Mouse (Mus musculus) hindbrain, embryonic 16.5 days (tissue): ENCODE measurements at regions not wholly inside any gene's neighbourhood (a gene's known extent, or its start where the extent isn't known, plus 50 kb on each side); places are given as distances from the start of the nearest gene placed in this dataset.

Experiments
- ATAC-seq: fragments of 200-750 bp; cut with Nextera tagmentation; 2 replicates; pipeline ENCODE4 v1.8.0; 2017; ENCODE audit warnings: moderate TSS enrichment, moderate library complexity
- H3K27ac ChIP-seq: fragments of 300-500 bp; sonication (generic); 2 replicates; pipeline ENCODE4 v1.5.1; 2014; ENCODE audit warnings: low read depth, mild to moderate bottlenecking, control low read depth, low read length, moderate library complexity
- H3K27me3 ChIP-seq: fragments of 300-500 bp; sonication (generic); replicated peaks from 2 replicates; pipeline ENCODE4 v1.6.1; 2014; ENCODE audit warnings: low read length; ENCODE audit not compliant: control insufficient read depth, insufficient read depth
- H3K36me3 ChIP-seq: fragments of 300-500 bp; sonication (generic); 2 replicates; pipeline ENCODE4 v1.6.1; 2014; ENCODE audit warnings: mild to moderate bottlenecking, low read length, moderate library complexity, mixed read lengths; ENCODE audit not compliant: control insufficient read depth, insufficient read depth
- H3K4me1 ChIP-seq: fragments of 300-500 bp; sonication (generic); 2 replicates; pipeline ENCODE4 v1.6.1; 2014; ENCODE audit warnings: low read depth, low read length; ENCODE audit not compliant: control insufficient read depth, insufficient read depth
- H3K4me2 ChIP-seq: fragments of 300-500 bp; sonication (generic); 2 replicates; pipeline ENCODE4 v1.6.1; 2014; ENCODE audit warnings: mild to moderate bottlenecking, low read length, control low read depth, moderate library complexity
- H3K4me3 ChIP-seq: fragments of 300-500 bp; sonication (generic); 2 replicates; pipeline ENCODE4 v1.5.1; 2014; ENCODE audit warnings: mild to moderate bottlenecking, low read length, control low read depth, moderate library complexity
- H3K9ac ChIP-seq: fragments of 300-500 bp; sonication (generic); 2 replicates; pipeline ENCODE4 v1.6.1; 2014; ENCODE audit warnings: low read depth, mild to moderate bottlenecking, control low read depth, low read length, moderate library complexity
- H3K9me3 ChIP-seq: fragments of 300-500 bp; sonication (generic); 2 replicates; pipeline ENCODE4 v1.6.1; 2014; ENCODE audit warnings: mild to moderate bottlenecking, low read length, moderate library complexity; ENCODE audit not compliant: control insufficient read depth
- WGBS: fragments of 180-500 bp; shearing (Covaris S2); extraction: QIAGEN DNeasy Blood & Tissue Kit; methylation state at CpG from one replicate; pipeline ENCODE4 v1.1.7; 2014; 5-methylcytosine and 5-hydroxymethylcytosine counted together

DNA sequence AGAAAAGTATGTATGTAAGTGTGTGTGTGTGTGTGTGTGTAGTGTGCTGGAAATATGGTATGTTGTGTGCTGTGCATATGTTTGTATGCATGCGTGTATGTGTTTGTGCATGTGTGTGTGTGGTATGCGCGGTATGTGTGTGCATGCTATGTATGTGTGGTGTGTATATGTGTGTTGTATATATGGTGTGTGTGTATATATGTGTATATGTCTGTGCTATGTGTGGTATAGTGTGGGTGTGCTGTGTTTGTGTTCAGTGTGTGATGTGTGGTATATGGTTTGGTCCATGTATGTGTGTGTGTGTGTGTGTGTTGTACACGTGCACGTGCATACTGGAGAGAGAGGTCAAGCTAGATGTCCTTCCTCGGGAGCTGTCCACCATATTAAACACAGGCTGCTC is 108.5 kb upstream of the Krtap11-1 start:
- no peak overlapping the region for H3K9ac ChIP-seq
- no peak overlapping the region for H3K27ac ChIP-seq
- no peaks in the 10 kb centered on the region for H3K27me3 ChIP-seq
- no peaks in the 10 kb centered on the region for H3K36me3 ChIP-seq
- H3K9me3 ChIP-seq, result no peaks in the 10 kb centered on the region
- no peak overlapping the region for H3K4me3 ChIP-seq
- 92% methylated on average over 6 of the region's 6 CpGs for WGBS
- no peak overlapping the region for H3K4me2 ChIP-seq
- H3K4me1 ChIP-seq, result peaks cover 3% of the 10 kb centered on the region
- ATAC-seq, result no peak

DNA sequence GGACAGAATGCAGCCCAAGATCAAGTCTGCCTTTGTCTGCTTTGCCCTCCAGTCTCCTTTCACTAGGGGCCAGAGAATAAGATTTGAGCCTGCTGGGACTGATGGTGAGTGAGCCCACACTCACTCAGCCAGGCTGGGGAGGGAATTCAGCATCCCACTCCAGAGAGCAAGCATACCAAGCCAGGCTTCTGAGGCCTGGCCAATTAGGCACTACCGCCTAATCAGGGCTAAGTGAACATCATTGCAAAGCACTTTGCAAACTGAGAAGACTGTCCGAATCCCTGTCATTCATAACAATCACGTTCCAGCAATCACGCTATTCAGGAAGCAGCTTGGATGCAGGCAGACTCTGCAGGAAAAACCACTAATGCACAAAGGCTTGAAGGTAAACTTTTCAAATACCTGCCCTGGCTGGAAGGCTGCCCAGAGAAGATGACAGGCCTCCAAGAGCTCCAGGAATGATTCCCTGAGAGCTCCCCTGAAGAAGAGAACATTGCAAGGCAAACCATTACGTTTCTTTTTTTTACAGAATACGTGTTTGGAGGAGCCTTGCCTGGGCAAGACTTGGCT is 107.5 kb upstream of the Krtap11-1 start:
- Histone ChIP-seq H3K36me3 (no peaks in the 10 kb centered on the region), H3K27ac (no peak overlapping the region), H3K9me3 (no peaks in the 10 kb centered on the region), H3K4me1 (peaks cover 3% of the 10 kb centered on the region), H3K4me2 (no peak overlapping the region), H3K9ac (no peak overlapping the region), H3K4me3 (no peak overlapping the region), H3K27me3 (no peaks in the 10 kb centered on the region)
- no peak for ATAC-seq
- 68% methylated on average over 6 of the region's 6 CpGs for WGBS

DNA sequence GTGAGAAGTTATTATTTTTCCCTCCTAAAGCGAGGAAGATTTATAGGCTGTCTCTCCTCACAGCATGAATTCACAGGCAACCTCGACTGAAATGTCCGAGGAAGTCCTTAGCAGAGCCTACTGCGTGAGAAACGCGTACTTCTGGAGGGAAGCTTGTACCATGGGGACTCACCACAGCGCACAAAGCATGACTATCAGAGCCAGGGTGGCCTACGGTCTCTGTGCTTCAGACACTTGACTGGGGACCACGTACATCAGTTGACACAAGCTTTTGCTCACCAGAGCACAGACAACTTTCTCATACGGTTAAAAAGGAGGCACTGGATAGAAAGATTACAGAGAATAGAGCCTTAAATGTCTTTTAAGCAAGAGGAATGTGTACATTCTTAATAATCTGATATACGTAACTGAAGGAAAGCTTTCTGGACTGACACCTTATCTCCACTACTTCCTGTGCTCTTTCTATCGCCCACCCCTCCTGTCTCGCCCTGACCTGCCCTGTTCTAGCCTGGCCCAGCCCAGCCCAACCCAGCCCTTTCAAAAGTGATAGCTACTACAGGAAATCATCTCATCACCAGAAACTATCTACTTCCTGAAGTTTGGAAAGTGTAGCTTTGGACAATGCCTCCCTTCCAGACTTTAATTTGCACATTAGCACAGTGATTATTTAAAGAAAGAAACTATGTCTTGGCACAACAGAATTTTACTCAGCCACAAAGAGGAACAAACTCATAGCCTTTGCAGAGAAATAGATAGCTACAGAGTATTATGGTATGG is 104.2 kb upstream of the Krtap11-1 start:
- Histone ChIP-seq H3K4me1 (peaks cover 3% of the 10 kb centered on the region), H3K4me3 (no peak overlapping the region), H3K9ac (no peak overlapping the region), H3K27ac (no peak overlapping the region), H3K4me2 (no peak overlapping the region), H3K36me3 (no peaks in the 10 kb centered on the region), H3K27me3 (no peaks in the 10 kb centered on the region), H3K9me3 (no peaks in the 10 kb centered on the region)
- no peak for ATAC-seq
- WGBS, result 49% methylated on average over 13 of the region's 13 CpGs

DNA sequence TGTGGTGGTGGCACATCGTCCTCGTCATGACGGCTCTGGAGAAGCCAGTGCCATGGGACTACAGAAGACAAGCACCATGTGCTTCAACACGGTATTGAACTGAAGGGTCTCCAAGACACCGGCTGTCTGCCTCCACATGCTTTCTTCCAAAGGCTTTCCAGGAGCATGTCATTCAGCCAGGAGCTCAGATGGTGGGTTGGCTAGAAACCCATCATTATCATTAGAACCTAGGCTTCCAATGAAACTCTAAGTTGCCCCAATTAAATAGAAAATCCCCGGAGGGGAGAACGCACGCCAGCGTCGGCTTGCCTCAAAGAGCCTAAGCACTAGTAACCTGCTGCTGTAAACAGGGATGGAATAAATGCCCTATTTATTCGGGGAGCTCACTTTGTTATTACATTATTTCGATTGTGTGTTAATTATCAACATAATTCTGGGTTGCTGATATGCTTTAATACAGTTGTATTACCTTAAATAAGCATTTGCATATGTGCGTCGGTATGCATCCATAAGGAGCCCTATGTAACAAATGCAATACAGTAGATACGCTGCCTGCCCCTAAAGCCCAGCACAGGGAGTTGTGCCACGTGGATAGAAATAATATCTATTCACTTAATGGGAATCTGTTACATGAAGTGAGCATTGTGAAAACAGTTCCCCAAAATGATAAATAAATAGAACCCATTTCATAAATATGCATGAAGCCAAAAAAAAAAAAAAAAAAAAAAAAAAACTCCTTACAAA is 103.3 kb upstream of the Krtap11-1 start:
- no peak overlapping the region for H3K4me2 ChIP-seq
- peak; percentile 61 for ATAC-seq

DNA sequence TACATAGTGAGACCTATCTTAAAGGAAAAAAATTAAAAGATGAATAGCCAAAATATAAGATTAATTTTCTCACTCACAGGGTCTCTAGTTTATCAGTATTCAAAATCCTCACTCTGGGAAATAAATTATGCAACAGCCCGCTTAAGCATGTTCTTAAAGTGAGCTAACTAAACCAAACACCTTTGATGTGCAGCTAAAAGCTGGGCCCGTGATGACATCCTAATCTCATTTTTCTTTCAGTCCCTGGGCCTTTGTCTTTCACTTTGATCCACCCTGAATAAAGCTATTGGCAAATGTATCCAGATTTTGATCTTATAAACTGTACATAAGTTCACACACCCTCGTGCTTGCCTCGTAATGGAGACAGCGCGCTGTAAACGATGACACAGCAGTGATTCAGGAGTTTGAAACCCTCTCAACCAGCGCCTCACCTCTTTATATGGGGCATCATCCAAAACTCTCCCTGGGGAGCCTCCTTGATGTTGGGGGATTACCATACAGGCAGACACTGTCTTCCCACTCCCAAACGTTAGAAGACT is 100.3 kb upstream of the Krtap11-1 start:
- Histone ChIP-seq H3K27ac (no peak overlapping the region), H3K9me3 (no peaks in the 10 kb centered on the region), H3K9ac (no peak overlapping the region), H3K4me1 (peaks cover 3% of the 10 kb centered on the region), H3K36me3 (no peaks in the 10 kb centered on the region), H3K4me3 (no peak overlapping the region), H3K4me2 (no peak overlapping the region), H3K27me3 (no peaks in the 10 kb centered on the region)
- WGBS, result 79% methylated on average over 9 of the region's 9 CpGs
- no peak for ATAC-seq

More for the DNA sequence above, 103.3 kb upstream of the Krtap11-1 start:
- Histone ChIP-seq H3K4me3 (no peak overlapping the region), H3K27ac (no peak overlapping the region), H3K27me3 (no peaks in the 10 kb centered on the region), H3K36me3 (no peaks in the 10 kb centered on the region), H3K4me1 (peaks cover 3% of the 10 kb centered on the region), H3K9me3 (no peaks in the 10 kb centered on the region), H3K9ac (no peak overlapping the region)
- WGBS, result 55% methylated on average over 16 of the region's 16 CpGs

DNA sequence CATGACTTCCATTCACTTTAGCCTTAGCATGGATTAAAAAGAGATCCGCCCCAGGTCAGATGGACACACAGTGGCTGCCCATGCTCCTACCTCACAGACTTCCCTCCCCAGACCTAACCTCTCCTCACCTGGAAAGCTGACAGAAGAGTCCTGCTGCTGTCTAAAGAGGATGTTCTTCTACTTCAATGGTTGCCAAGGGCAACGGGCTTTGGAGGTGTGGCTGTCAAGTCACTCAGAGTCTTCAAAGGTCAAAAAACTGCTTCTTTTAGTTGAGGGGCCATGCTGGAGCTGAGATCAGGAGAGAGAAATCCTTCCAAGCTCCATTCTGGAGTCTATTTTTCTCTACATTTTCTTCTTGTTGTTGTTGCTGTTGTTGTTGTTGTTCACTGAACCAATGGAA is 89.1 kb upstream of the Krtap11-1 start:
- no peak overlapping the region for H3K4me3 ChIP-seq
- no peaks in the 10 kb centered on the region for H3K36me3 ChIP-seq
- H3K9ac ChIP-seq, result no peak overlapping the region
- no peaks in the 10 kb centered on the region for H3K4me1 ChIP-seq
- ATAC-seq, result no peak
- H3K27ac ChIP-seq, result no peak overlapping the region
- H3K4me2 ChIP-seq, result no peak overlapping the region
- no peaks in the 10 kb centered on the region for H3K27me3 ChIP-seq
- 84% methylated on average over 2 of the region's 2 CpGs for WGBS
- H3K9me3 ChIP-seq, result no peaks in the 10 kb centered on the region

DNA sequence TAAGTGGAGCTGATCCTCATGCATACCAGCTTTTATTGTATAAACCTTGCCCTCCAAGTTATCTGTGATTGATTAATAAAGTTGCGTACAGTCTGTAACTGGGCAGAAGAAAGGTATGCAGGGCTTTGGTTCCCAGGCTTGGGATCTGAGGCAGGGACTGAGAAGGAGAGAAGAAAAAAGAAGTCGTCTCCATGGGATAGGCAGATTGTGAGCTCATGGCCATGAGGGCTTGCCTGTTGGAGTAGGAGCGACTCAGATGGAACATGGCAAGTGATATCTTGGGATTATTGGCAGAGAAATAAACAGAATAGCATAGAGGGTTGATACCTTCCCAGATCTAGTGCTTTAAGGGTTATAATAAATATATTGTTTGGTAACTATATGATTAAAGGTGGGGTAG is 85.1 kb upstream of the Krtap11-1 start:
- Histone ChIP-seq H3K36me3 (no peaks in the 10 kb centered on the region), H3K9me3 (no peaks in the 10 kb centered on the region), H3K9ac (no peak overlapping the region), H3K4me2 (no peak overlapping the region), H3K27me3 (no peaks in the 10 kb centered on the region), H3K4me3 (no peak overlapping the region), H3K27ac (no peak overlapping the region), H3K4me1 (no peaks in the 10 kb centered on the region)
- ATAC-seq, result no peak
- WGBS, result 92% methylated on average over 3 of the region's 3 CpGs

DNA sequence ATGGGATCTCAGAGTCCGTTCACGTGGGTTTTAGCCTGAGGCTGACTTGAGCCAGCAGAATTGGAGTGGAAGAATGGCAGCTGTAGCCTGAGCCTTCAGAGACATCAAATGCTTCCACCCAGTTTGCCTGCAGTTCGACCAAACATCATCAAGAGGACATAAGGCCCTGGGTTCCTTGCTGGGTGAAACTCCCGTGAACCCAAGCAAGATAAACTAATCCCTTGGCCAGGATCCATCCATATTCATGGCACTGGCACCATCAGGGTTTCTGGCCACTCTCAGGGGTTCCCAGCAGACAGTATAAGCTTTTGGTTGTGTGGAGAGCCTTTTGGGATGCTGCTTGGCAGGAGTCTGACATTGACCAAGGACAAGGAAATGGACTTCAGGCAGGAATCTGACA is 77.7 kb upstream of the Krtap11-1 start:
- WGBS, result 74% methylated on average over 4 of the region's 4 CpGs
- Histone ChIP-seq H3K4me2 (no peak overlapping the region), H3K9ac (no peak overlapping the region), H3K4me1 (no peaks in the 10 kb centered on the region), H3K27ac (no peak overlapping the region), H3K4me3 (no peak overlapping the region), H3K27me3 (no peaks in the 10 kb centered on the region), H3K9me3 (no peaks in the 10 kb centered on the region), H3K36me3 (no peaks in the 10 kb centered on the region)
- peak; percentile 48; the same call in 1 of the 2 replicates for ATAC-seq

DNA sequence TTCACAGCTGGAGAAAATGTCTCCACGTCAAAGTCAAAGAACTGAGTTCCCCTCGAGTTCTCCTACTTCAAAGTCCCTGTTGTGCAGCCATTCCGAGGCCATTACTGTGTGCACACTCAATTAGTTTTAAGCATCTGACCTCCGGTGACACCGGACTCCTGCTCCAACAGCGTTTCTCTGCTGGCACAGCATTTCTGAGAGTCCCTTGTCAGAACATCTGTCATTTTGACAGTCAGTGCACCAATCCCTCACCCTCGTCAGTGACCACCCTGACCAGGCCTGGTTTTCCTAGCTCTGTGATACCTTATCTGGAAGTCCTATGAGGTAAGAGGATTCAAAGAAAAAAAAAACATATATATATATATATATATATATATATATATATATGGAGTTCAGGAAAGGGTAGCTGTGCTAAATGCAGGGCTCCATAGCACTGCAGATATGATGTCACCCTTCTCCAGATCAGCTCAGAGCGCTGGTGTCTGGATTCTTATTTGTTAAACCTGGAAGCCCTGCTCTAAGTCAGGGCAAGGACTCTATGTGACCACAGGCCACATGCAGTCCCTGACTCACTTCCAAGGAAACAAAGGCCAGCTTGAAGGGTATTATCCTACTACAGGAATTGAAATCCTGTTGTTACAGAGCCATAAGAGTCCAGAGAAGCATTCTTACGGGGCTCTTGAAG is 63.1 kb upstream of the Krtap11-1 start:
- no peaks in the 10 kb centered on the region for H3K36me3 ChIP-seq
- H3K27ac ChIP-seq, result no peak overlapping the region
- ATAC-seq, result no peak
- H3K4me2 ChIP-seq, result no peak overlapping the region
- no peak overlapping the region for H3K4me3 ChIP-seq
- 42% methylated on average over 9 of the region's 9 CpGs for WGBS
- no peaks in the 10 kb centered on the region for H3K27me3 ChIP-seq
- H3K9ac ChIP-seq, result no peak overlapping the region
- no peaks in the 10 kb centered on the region for H3K9me3 ChIP-seq
- no peaks in the 10 kb centered on the region for H3K4me1 ChIP-seq
